Mouse (Mus musculus) heart, adult 2 months (tissue): ENCODE measurements around the gene Fetub. TPM values are rescaled to one million over a fixed set of nuclear protein-coding genes. Genes with fewer than 3 reads are reported as not detected.

Source experiments
- DNase-seq, 2 experiments: peaks; one replicate each; pipeline ENCODE4 v3.0.0; 2021
- H3K27ac ChIP-seq: fragments of 200-600 bp; 2 replicates; pipeline ENCODE4 v1.8.1; 2022
- H3K27me3 ChIP-seq: fragments of 200-500 bp; 2 replicates; pipeline ENCODE4 v1.6.1; 2012; ENCODE audit warnings: mild to moderate bottlenecking, low read length, inconsistent platforms, mixed read lengths; ENCODE audit not compliant: control insufficient read depth, insufficient read depth
- H3K36me3 ChIP-seq: fragments of 200-500 bp; 2 replicates; pipeline ENCODE4 v1.6.1; 2012; ENCODE audit warnings: low read length, inconsistent platforms; ENCODE audit not compliant: control insufficient read depth, insufficient read depth
- H3K4me1 ChIP-seq: fragments of 200-500 bp; 2 replicates; pipeline ENCODE4 v1.6.1; 2011; ENCODE audit warnings: low read length; ENCODE audit not compliant: control insufficient read depth, insufficient read depth
- H3K4me3 ChIP-seq: fragments of 200-600 bp; 2 replicates; pipeline ENCODE4 v1.8.1; 2022
- H3K79me2 ChIP-seq: fragments of 200-500 bp; replicated peaks from 2 replicates; pipeline ENCODE4 v1.6.1; 2012; ENCODE audit warnings: mild to moderate bottlenecking, inconsistent platforms, low read length, moderate library complexity, mixed read lengths; ENCODE audit not compliant: control insufficient read depth, insufficient read depth
- H3K9ac ChIP-seq: fragments of 200-500 bp; 2 replicates; pipeline ENCODE4 v1.6.1; 2012; ENCODE audit warnings: low read depth, mild to moderate bottlenecking, control low read depth, inconsistent platforms, low read length, mixed read lengths
- CTCF ChIP-seq: fragments of 200-600 bp; IDR thresholded peaks from 2 replicates; pipeline ENCODE4 v1.8.1; 2022; ENCODE audit warnings: antibody characterized with exemption, mild to moderate bottlenecking, moderate library complexity
- EP300 ChIP-seq: fragments of 200-500 bp; IDR thresholded peaks from 2 replicates; pipeline ENCODE4 v1.6.1; 2011; ENCODE audit warnings: low read depth, low read length, control low read depth; ENCODE audit not compliant: insufficient read depth
- POLR2A ChIP-seq: fragments of 200-500 bp; IDR thresholded peaks from 2 replicates; pipeline ENCODE4 v1.6.1; 2011; ENCODE audit warnings: mild to moderate bottlenecking, low read depth, low read length, control low read depth; ENCODE audit not compliant: insufficient read depth
- WGBS: fragments of 180-500 bp; shearing (Covaris S2); methylation state at CpG from one replicate; pipeline ENCODE4 v1.1.7; 2018; 5-methylcytosine and 5-hydroxymethylcytosine counted together
- intact Hi-C: fragments of 180-260 bp; cut with DNase I; formaldehyde crosslinking; loops from one replicate; pipeline ENCODE4 v1.15.1; 2025
- polyA plus RNA-seq: library from polyadenylated mRNA; depleted of rRNA; stranded (reverse); fragments of >200 nt; gene quantifications from 2 replicates; pipeline ENCODE4 v1.2.3, GENCODE M21; 2012; rRNA removed
- total RNA-seq, 2 experiments: library from RNA; stranded (reverse); gene quantifications; 2 replicates each; pipeline ENCODE4 v1.2.3; 2021

Fetub gene
- total and polyA plus RNA-seq, 3 experiments, result 0.27 to 0.86 (median 0.57) TPM

DNA sequence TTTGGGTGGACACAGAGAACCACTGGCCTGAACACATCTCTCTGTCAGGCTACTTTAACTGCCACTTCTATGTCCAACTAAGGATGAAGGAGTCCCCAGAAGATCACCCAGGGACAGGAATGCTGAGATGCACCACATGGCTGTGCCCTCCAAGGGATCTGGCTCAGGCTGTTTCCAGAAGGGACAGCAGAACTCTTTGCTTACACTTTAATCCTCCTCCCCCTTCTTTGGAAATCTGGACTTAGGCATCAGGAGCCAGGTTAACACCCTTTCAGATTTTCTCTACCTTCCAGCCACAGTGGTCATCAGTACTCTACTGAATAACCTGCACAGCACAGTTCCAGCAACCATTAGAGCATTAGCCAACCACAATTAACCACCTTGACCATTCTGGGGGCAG, 45.2 kb downstream of the Fetub start:
- TF ChIP-seq POLR2A (no peak), CTCF (no peak), EP300 (no peak)
- DNase-seq, result no peak
- H3K79me2 ChIP-seq, result no peaks in the 10 kb centered on the region
- no peaks in the 10 kb centered on the region for H3K4me1 ChIP-seq
- intact Hi-C loops, result no loop called here
- H3K36me3 ChIP-seq, result no peaks in the 10 kb centered on the region
- H3K27me3 ChIP-seq, result no peaks in the 10 kb centered on the region
- no peak overlapping the region for H3K9ac ChIP-seq
- H3K4me3 ChIP-seq, result no peak overlapping the region
- no peak overlapping the region for H3K27ac ChIP-seq

DNA sequence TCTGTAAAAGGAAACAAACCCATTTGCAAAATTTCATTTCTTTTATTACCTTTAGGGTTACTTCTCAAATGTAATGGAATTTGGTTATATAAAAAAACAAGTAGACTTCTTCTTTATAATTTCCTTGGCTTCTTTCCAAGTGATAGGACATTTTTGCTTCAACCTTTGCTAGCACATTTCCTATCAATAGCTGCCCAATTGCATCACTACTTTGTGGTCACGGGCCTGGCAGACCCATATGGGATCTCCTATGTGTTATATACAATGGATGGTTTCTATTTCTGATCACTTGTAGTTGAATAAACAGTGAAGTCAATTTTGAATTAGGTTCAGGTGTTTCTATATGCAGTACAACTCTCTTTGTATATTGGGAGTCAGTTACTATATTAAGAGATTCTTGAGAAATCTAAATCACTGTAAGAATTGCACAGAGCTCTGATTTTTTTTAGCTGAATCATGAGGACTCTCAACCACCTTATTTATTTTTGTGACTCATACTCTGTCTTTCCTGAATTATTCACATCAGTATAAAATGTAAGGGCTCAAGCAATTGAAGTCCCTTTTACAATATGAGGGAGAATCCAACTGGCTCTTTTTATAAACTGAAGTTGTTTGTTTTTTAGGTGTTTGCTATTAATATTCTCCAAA, 49.4 kb downstream of the Fetub start:
- 35% methylated on average over 1 of the region's 1 CpGs for WGBS
- H3K9ac ChIP-seq, result no peak overlapping the region
- no peaks in the 10 kb centered on the region for H3K79me2 ChIP-seq
- H3K4me3 ChIP-seq, result no peak overlapping the region
- TF ChIP-seq POLR2A (no peak), EP300 (no peak), CTCF (no peak)
- H3K36me3 ChIP-seq, result no peaks in the 10 kb centered on the region
- H3K27me3 ChIP-seq, result no peaks in the 10 kb centered on the region
- H3K4me1 ChIP-seq, result no peaks in the 10 kb centered on the region
- no peak for DNase-seq
- H3K27ac ChIP-seq, result no peak overlapping the region
- intact Hi-C loops, result no loop called here

Other genes with a start within 250 kb of the Fetub start
- not detected for gene Crygs, start 106.8 kb upstream of the Fetub start, total RNA-seq
- gene Crygs, start 106.8 kb upstream of the Fetub start, polyA plus RNA-seq, result not detected in 2 replicates
- gene Tbccd1, start 60.7 kb upstream of the Fetub start, total RNA-seq, result 10 to 100 TPM; 12.7 to 12.8 TPM
- gene Tbccd1, start 60.7 kb upstream of the Fetub start, polyA plus RNA-seq, result 10.3 and 16.1 TPM in 2 replicates
- 10 to 100 TPM; 59.5 to 68.5 TPM for gene Dnajb11, start 60.5 kb upstream of the Fetub start, total RNA-seq
- gene Dnajb11, start 60.5 kb upstream of the Fetub start, polyA plus RNA-seq, result 13.0 and 19.3 TPM in 2 replicates
- gene Ahsg, start 27.1 kb upstream of the Fetub start, total RNA-seq, result 1 to 10 TPM; 8.0 to 8.6 TPM
- gene Ahsg, start 27.1 kb upstream of the Fetub start, polyA plus RNA-seq, result 15.1 and 19.3 TPM in 2 replicates
- gene Hrg, start 32.7 kb downstream of the Fetub start, total RNA-seq, result not detected
- 0.26 TPM in 1 of 2 replicates, not detected in the other for gene Hrg, start 32.7 kb downstream of the Fetub start, polyA plus RNA-seq
- under 1 TPM in 1 of 2 experiments, not detected in 1; 0.21 TPM for gene Kng2, start 111.1 kb downstream of the Fetub start, total RNA-seq
- gene Kng2, start 111.1 kb downstream of the Fetub start, polyA plus RNA-seq, result 0.37 and 0.47 TPM in 2 replicates
- gene Kng1, start 139.5 kb downstream of the Fetub start, total RNA-seq, result not detected
- gene Kng1, start 139.5 kb downstream of the Fetub start, polyA plus RNA-seq, result 0.50 TPM in 1 of 2 replicates, not detected in the other
- gene Eif4a2, start 189.1 kb downstream of the Fetub start, total RNA-seq, result 100 to 1,000 TPM; 337 to 385 TPM
- gene Eif4a2, start 189.1 kb downstream of the Fetub start, polyA plus RNA-seq, result 128 and 287 TPM in 2 replicates
- gene Rfc4, start 209.4 kb downstream of the Fetub start, total RNA-seq, result 1 to 10 TPM; 6.2 to 7.3 TPM
- 1.5 and 1.6 TPM in 2 replicates for gene Rfc4, start 209.4 kb downstream of the Fetub start, polyA plus RNA-seq
- 10 to 100 TPM in 1 of 2 experiments, 1 to 10 TPM in 1; 5.9 to 13.6 TPM for gene Adipoq, start 228.2 kb downstream of the Fetub start, total RNA-seq
- gene Adipoq, start 228.2 kb downstream of the Fetub start, polyA plus RNA-seq, result 26.4 and 52.5 TPM in 2 replicates